Mouse (Mus musculus): ENCODE results near the gene Gm9508. TPM values are rescaled to one million over a fixed set of nuclear protein-coding genes. Genes with fewer than 3 reads are reported as not detected.

Gm9508 gene
- polyA plus RNA-seq, 1 experiment from 2014 or later = not detected

DNA sequence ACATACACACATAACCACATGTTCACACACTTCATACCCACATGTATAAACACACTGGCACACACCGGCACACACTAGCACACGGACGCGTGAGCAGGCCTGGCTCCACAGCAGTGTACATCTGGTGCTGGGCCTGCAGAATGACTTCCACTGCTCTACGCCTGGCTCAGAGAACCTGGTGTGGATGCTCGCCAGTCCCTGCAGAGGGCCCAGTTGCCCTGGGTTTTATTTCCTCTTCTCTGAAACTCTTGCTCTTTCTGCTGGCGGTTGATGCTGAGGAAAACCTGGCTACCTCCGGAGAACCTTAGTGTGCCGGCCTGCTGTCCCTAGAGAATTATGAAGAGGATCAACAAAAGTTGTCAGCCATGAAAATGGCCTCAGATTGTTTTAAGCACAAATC is 45.0 kb downstream of the Gm9508 start:
- ATAC-seq (ENCODE audit: insufficient read depth, low FRiP score, low TSS enrichment) = no peak
- Histone ChIP-seq H3K4me1 (ENCODE audit: control insufficient read depth, insufficient read depth, low read length) (no peaks in the 10 kb centered on the region), H3K4me2 (ENCODE audit: low read depth) (no peak overlapping the region), H3K36me3 (ENCODE audit: control insufficient read depth, insufficient read depth, low read length) (no peaks in the 10 kb centered on the region), H3K9me3 (ENCODE audit: control insufficient read depth, low read length) (no peaks in the 10 kb centered on the region), H3K4me3 (ENCODE audit: low read depth, low read length) (no peak overlapping the region), H3K27me3 (ENCODE audit: control insufficient read depth, insufficient read depth, low read length) (no peaks in the 10 kb centered on the region), H3K9ac (ENCODE audit: low read length) (no peak overlapping the region), H3K27ac (ENCODE audit: low read depth, low read length) (no peak overlapping the region)
- 89% methylated on average over 9 of the region's 9 CpGs for WGBS
- DNase-seq (ENCODE audit: low spot score) = no peak

DNA sequence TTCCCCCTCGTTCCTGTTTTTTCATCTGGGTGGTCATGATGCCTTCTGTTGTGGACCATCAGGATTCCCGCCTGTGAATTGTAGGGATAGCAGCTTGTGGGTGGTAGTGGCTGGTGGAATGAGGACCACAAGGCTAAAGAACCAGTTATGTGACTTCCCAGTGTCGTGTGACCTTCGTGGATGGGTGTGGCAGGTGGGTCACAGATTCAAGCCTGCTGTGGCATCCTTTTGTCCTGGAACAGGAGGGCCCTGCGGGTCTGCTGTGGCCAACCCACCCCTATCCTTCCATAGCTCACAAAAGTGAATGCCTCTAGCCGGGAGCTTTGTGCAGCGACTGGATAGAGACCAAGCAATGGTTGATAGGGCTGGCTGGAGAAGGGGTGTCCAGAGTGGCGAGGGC is 49.1 kb downstream of the Gm9508 start:
- Histone ChIP-seq H3K4me2 (ENCODE audit: low read depth) (no peak overlapping the region), H3K36me3 (ENCODE audit: control insufficient read depth, insufficient read depth, low read length) (peaks cover 15% of the 10 kb centered on the region), H3K27ac (ENCODE audit: low read depth, low read length) (no peak overlapping the region), H3K9ac (ENCODE audit: low read length) (no peak overlapping the region), H3K4me3 (ENCODE audit: low read depth, low read length) (no peak overlapping the region), H3K9me3 (ENCODE audit: control insufficient read depth, low read length) (no peaks in the 10 kb centered on the region), H3K4me1 (ENCODE audit: control insufficient read depth, insufficient read depth, low read length) (no peaks in the 10 kb centered on the region), H3K27me3 (ENCODE audit: control insufficient read depth, insufficient read depth, low read length) (no peaks in the 10 kb centered on the region)
- ATAC-seq (ENCODE audit: insufficient read depth, low FRiP score, low TSS enrichment) = no peak
- DNase-seq (ENCODE audit: low spot score) = no peak
- WGBS = 90% methylated on average over 8 of the region's 8 CpGs

DNA sequence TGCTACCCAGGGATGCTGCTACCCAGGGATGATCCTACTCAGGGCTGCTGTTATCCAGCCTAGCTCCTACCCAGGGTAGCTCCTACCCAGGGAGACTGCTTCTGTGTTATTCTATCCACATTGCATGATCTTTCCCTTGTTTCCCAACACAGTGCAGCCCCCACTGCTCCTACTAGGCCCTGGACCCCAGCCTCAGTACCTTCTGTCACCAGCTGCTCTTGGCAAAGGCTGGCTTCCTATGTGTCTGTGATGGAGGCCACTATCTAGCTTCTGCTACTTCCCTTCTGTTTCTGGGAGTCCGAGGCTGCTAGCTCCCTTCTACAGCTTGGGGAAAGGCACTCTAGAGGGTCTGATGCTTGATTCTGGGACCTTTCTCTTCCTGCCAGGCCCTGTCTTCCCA is 49.6 kb downstream of the Gm9508 start:
- H3K27me3 ChIP-seq (ENCODE audit: control insufficient read depth, insufficient read depth, low read length) = no peaks in the 10 kb centered on the region
- ATAC-seq (ENCODE audit: insufficient read depth, low FRiP score, low TSS enrichment) (no peak), DNase-seq (ENCODE audit: low spot score) (no peak)
- H3K4me1 ChIP-seq (ENCODE audit: control insufficient read depth, insufficient read depth, low read length) = no peaks in the 10 kb centered on the region
- 82% methylated on average over 1 of the region's 1 CpGs for WGBS
- H3K36me3 ChIP-seq (ENCODE audit: control insufficient read depth, insufficient read depth, low read length) = peaks cover 17% of the 10 kb centered on the region
- no peaks in the 10 kb centered on the region for H3K9me3 ChIP-seq (ENCODE audit: control insufficient read depth, low read length)
- no peak overlapping the region for H3K4me2 ChIP-seq (ENCODE audit: low read depth)
- no peak overlapping the region for H3K27ac ChIP-seq (ENCODE audit: low read depth, low read length)
- no peak overlapping the region for H3K9ac ChIP-seq (ENCODE audit: low read length)
- H3K4me3 ChIP-seq (ENCODE audit: low read depth, low read length) = no peak overlapping the region

Other genes with a start within 250 kb of the Gm9508 start
- 45.7 and 49.0 TPM in 2 replicates for gene Fam207a, start 181.4 kb downstream of the Gm9508 start, polyA plus RNA-seq (2014; fragmentation: Nextera tagmentation; extraction: Ambion mirVana)
- 1.5 TPM in 2 replicates for gene Itgb2, start 167.0 kb downstream of the Gm9508 start, polyA plus RNA-seq (2014; fragmentation: Nextera tagmentation; extraction: Ambion mirVana)
- gene Pttg1ip, start 115.5 kb downstream of the Gm9508 start, polyA plus RNA-seq (2014; fragmentation: Nextera tagmentation; extraction: Ambion mirVana) = 71.4 and 72.1 TPM in 2 replicates
- gene Sumo3, start 91.1 kb downstream of the Gm9508 start, polyA plus RNA-seq (2014; fragmentation: Nextera tagmentation; extraction: Ambion mirVana) = 334 and 346 TPM in 2 replicates
- 1.4 and 4.8 TPM in 2 replicates for gene Gm49325, start 91.0 kb downstream of the Gm9508 start, polyA plus RNA-seq (2014; fragmentation: Nextera tagmentation; extraction: Ambion mirVana)
- gene Ube2g2, start 75.0 kb downstream of the Gm9508 start, polyA plus RNA-seq (2014; fragmentation: Nextera tagmentation; extraction: Ambion mirVana) = 65.9 and 66.0 TPM in 2 replicates
- gene Tspear, start 10.7 kb downstream of the Gm9508 start, polyA plus RNA-seq (2014; fragmentation: Nextera tagmentation; extraction: Ambion mirVana) = 0.92 and 1.0 TPM in 2 replicates
- gene Gm19402, start 6.5 kb downstream of the Gm9508 start, polyA plus RNA-seq (2014; fragmentation: Nextera tagmentation; extraction: Ambion mirVana) = not detected in 2 replicates
- gene Gm10272, start 9.4 kb upstream of the Gm9508 start, polyA plus RNA-seq (2014; fragmentation: Nextera tagmentation; extraction: Ambion mirVana) = not detected in 2 replicates
- gene Gm10024, start 14.2 kb upstream of the Gm9508 start, polyA plus RNA-seq (2014; fragmentation: Nextera tagmentation; extraction: Ambion mirVana) = not detected in 2 replicates
- not detected in 2 replicates for gene Gm10142, start 18.6 kb upstream of the Gm9508 start, polyA plus RNA-seq (2014; fragmentation: Nextera tagmentation; extraction: Ambion mirVana)
- not detected in 2 replicates for gene Krtap12-1, start 23.4 kb upstream of the Gm9508 start, polyA plus RNA-seq (2014; fragmentation: Nextera tagmentation; extraction: Ambion mirVana)
- not detected in 2 replicates for gene Gm10100, start 29.3 kb upstream of the Gm9508 start, polyA plus RNA-seq (2014; fragmentation: Nextera tagmentation; extraction: Ambion mirVana)
- gene Gm18596, start 45.4 kb upstream of the Gm9508 start, polyA plus RNA-seq (2014; fragmentation: Nextera tagmentation; extraction: Ambion mirVana) = not detected in 2 replicates
- not detected in 2 replicates for gene Gm9736, start 54.1 kb upstream of the Gm9508 start, polyA plus RNA-seq (2014; fragmentation: Nextera tagmentation; extraction: Ambion mirVana)
- gene Gm3233, start 62.4 kb upstream of the Gm9508 start, polyA plus RNA-seq (2014; fragmentation: Nextera tagmentation; extraction: Ambion mirVana) = not detected in 2 replicates
- not detected in 2 replicates for gene Gm3238, start 74.1 kb upstream of the Gm9508 start, polyA plus RNA-seq (2014; fragmentation: Nextera tagmentation; extraction: Ambion mirVana)
- not detected in 2 replicates for gene Gm7138, start 79.7 kb upstream of the Gm9508 start, polyA plus RNA-seq (2014; fragmentation: Nextera tagmentation; extraction: Ambion mirVana)
- gene Gm3250, start 85.3 kb upstream of the Gm9508 start, polyA plus RNA-seq (2014; fragmentation: Nextera tagmentation; extraction: Ambion mirVana) = not detected in 2 replicates
- gene Gm7137, start 91.0 kb upstream of the Gm9508 start, polyA plus RNA-seq (2014; fragmentation: Nextera tagmentation; extraction: Ambion mirVana) = not detected in 2 replicates
- not detected in 2 replicates for gene Gm9639, start 97.8 kb upstream of the Gm9508 start, polyA plus RNA-seq (2014; fragmentation: Nextera tagmentation; extraction: Ambion mirVana)
- not detected in 2 replicates for gene Gm19668, start 101.9 kb upstream of the Gm9508 start, polyA plus RNA-seq (2014; fragmentation: Nextera tagmentation; extraction: Ambion mirVana)
- not detected in 2 replicates for gene Gm9507, start 114.6 kb upstream of the Gm9508 start, polyA plus RNA-seq (2014; fragmentation: Nextera tagmentation; extraction: Ambion mirVana)
- gene Gm2696, start 117.4 kb upstream of the Gm9508 start, polyA plus RNA-seq (2014; fragmentation: Nextera tagmentation; extraction: Ambion mirVana) = not detected in 2 replicates
- gene Krtap10-4, start 129.9 kb upstream of the Gm9508 start, polyA plus RNA-seq (2014; fragmentation: Nextera tagmentation; extraction: Ambion mirVana) = not detected in 2 replicates
- gene Krtap10-10, start 138.7 kb upstream of the Gm9508 start, polyA plus RNA-seq (2014; fragmentation: Nextera tagmentation; extraction: Ambion mirVana) = not detected in 2 replicates
- gene Gm36176, start 149.6 kb upstream of the Gm9508 start, polyA plus RNA-seq (2014; fragmentation: Nextera tagmentation; extraction: Ambion mirVana) = not detected in 2 replicates
- not detected in 2 replicates for gene Gm10318, start 155.6 kb upstream of the Gm9508 start, polyA plus RNA-seq (2014; fragmentation: Nextera tagmentation; extraction: Ambion mirVana)
- not detected in 2 replicates for gene Gm3285, start 164.7 kb upstream of the Gm9508 start, polyA plus RNA-seq (2014; fragmentation: Nextera tagmentation; extraction: Ambion mirVana)
- 4.3 and 4.8 TPM in 2 replicates for gene Lrrc3, start 205.3 kb upstream of the Gm9508 start, polyA plus RNA-seq (2014; fragmentation: Nextera tagmentation; extraction: Ambion mirVana)

Data from neural tube, embryonic 11.5 days (tissue).